Mouse (Mus musculus): ENCODE data around the gene Zfp882. TPM values are rescaled to one million over a fixed set of nuclear protein-coding genes. Genes with fewer than 3 reads are reported as not detected.
"Not testable (repeated sequence)": the region's sequence is repeated elsewhere in the genome, so short reads cannot be mapped to it uniquely, and the experiment has no call there.

The Zfp882 gene
- polyA plus RNA-seq, 1 experiment, result 0.55 TPM

DNA sequence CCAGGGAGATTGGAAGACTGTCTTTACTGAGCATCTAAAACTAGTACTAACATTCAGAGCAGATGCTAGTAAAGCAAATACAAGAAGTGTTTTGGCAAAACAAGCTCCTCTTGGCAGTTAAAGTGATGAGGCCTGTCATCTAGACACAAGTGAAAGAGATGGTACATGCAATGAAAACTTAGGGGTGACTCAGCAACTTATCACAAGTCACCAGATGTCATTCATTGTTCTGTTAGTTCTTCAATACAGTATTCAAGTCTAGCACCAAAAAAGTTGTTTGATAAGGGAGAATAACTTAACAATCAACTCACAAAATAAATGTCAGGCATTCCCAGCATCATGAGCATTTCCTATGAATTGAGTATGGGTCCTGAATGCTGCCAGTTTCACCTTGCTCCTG is 19.4 kb downstream of the Zfp882 start:
- Histone ChIP-seq H3K4me2 (ENCODE audit: low read depth) (no peak overlapping the region), H3K27me3 (ENCODE audit: control insufficient read depth, insufficient read depth, insufficient read length) (no peaks in the 10 kb centered on the region), H3K4me3 (no peak overlapping the region), H3K79me2 (ENCODE audit: control insufficient read depth, insufficient read depth) (peaks cover 39% of the 10 kb centered on the region), H3K36me3 (ENCODE audit: control insufficient read depth, insufficient read depth) (peaks cover 34% of the 10 kb centered on the region), H3ac (ENCODE audit: control insufficient read depth, insufficient read length) (no peak overlapping the region)
- TF ChIP-seq POLR2A (IDR thresholded peaks at IDR 0.05; ENCODE audit: insufficient read length, low read depth) (no peak), TCF3 (IDR thresholded peaks at IDR 0.05; ENCODE audit: insufficient read length, low read depth) (no peak), MYOD1 (IDR thresholded peaks at IDR 0.05; ENCODE audit: control insufficient read depth in 1 of 3, insufficient read length in 2 of 3, low read depth in 2 of 3) (no peak), MAX (IDR thresholded peaks at IDR 0.05; ENCODE audit: low read depth) (no peak)

DNA sequence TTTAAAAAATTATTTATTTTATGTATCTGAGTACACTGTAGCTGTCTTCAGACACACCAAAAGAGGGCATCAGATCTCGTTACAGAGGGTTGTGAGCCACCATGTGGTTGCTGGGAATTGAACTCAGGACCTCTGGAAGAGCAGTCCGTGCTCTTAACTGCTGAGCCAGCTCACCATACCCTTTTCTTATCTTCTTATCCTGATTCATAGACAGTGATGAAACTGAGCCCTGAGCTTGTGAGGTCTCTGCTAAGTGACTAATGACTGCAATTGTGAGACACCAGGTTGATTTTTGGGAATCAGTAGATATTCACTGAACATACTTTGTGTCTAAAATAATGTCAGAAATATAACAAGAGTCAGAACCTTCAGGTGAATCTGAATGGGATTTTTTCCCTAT is 29.6 kb downstream of the Zfp882 start:
- H3K27me3 ChIP-seq (ENCODE audit: control insufficient read depth, insufficient read depth, insufficient read length); H3ac ChIP-seq (ENCODE audit: control insufficient read depth, insufficient read length); H3K79me2 ChIP-seq (ENCODE audit: control insufficient read depth, insufficient read depth); H3K36me3 ChIP-seq (ENCODE audit: control insufficient read depth, insufficient read depth); H3K4me3 ChIP-seq; H3K4me2 ChIP-seq (ENCODE audit: low read depth): not testable (repeated sequence)

DNA sequence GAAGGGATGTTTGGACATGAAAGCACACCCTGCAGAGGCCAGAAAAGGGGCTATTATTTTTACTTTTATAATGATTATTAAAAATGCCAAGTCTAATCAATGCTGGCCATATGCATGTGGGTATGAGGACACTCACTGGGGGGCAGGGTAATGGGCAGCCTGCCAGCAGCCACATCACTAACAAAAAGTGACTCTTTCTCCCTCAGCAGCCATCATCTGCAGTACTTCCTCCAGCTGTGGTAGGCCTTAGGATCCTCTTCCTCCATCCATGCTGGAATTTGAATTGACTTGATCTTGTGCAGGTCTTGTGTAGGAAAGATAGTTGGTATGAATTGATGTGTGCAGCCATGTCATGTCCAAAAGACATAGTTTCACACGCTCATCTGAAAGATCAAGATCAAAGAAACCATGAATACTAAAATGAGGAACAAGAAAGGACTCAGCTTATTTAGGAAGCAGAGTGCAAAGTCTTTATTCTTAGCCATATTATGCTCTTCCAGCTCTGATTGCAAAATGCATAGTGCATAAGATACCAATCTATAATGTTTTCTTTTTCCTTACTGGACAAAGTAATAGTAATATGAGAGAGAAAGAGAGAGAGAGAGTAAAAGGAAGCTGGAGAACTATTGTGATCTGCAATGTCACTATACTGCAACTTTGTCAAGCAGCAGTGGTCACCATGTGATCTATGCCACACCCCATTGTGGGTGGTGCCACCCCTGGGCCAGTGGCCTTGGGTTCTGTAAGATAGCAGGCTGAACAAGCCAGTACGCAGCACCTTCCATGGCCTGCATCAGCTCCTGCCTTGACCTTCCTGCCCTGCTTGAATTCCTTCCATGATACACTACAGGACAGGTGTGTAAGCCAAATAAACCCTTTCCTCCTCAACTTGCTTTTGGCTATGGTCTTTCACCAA is 32.1 kb downstream of the Zfp882 start:
- H3ac ChIP-seq (ENCODE audit: control insufficient read depth, insufficient read length), result no peak overlapping the region
- no peaks in the 10 kb centered on the region for H3K36me3 ChIP-seq (ENCODE audit: control insufficient read depth, insufficient read depth)
- TF ChIP-seq USF1 (IDR thresholded peaks at IDR 0.05; ENCODE audit: low read depth) (no peak), TCF12 (IDR thresholded peaks at IDR 0.05; ENCODE audit: insufficient read depth, poor library complexity, severe bottlenecking) (no peak), TCF3 (IDR thresholded peaks at IDR 0.05; ENCODE audit: insufficient read length, low read depth) (no peak), SRF (IDR thresholded peaks at IDR 0.05; ENCODE audit: control insufficient read depth, insufficient read length, low read depth) (no peak)
- no peak overlapping the region for H3K4me3 ChIP-seq
- H3K27me3 ChIP-seq (ENCODE audit: control insufficient read depth, insufficient read depth, insufficient read length), result no peaks in the 10 kb centered on the region
- H3K79me2 ChIP-seq (ENCODE audit: control insufficient read depth, insufficient read depth), result no peaks in the 10 kb centered on the region
- no peak overlapping the region for H3K4me2 ChIP-seq (ENCODE audit: low read depth)

DNA sequence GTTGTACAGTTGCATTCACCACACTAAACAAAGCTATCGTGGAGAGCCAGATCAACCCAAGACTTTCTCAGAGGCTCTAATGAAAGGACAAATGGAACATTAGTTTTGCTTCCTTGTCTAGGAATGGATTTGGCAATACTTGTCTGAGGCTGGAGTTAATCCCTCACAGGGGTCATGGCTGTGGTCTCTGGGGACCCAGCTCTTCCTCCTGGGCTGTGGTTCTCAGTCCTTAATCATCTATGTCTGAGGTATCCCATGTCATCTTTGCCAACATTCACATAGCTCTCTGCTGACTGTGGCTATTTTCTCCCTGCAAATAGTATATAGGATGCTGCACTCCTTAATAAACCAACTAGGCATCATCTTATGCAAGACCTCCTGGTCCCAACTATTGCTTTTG is 33.4 kb downstream of the Zfp882 start:
- no peaks in the 10 kb centered on the region for H3K36me3 ChIP-seq (ENCODE audit: control insufficient read depth, insufficient read depth)
- no peaks in the 10 kb centered on the region for H3K79me2 ChIP-seq (ENCODE audit: control insufficient read depth, insufficient read depth)
- no peak overlapping the region for H3K4me3 ChIP-seq
- H3K4me2 ChIP-seq (ENCODE audit: low read depth), result no peak overlapping the region
- H3K27me3 ChIP-seq (ENCODE audit: control insufficient read depth, insufficient read depth, insufficient read length), result no peaks in the 10 kb centered on the region
- H3ac ChIP-seq (ENCODE audit: control insufficient read depth, insufficient read length), result no peak overlapping the region
- TF ChIP-seq POLR2AphosphoS2 (IDR thresholded peaks at IDR 0.05; ENCODE audit: insufficient read length, low read depth), result no peak
- TF ChIP-seq CEBPB (IDR thresholded peaks at IDR 0.05; ENCODE audit: insufficient read depth, poor library complexity, severe bottlenecking), result no peak
- TF ChIP-seq TCF3 (IDR thresholded peaks at IDR 0.05; ENCODE audit: insufficient read length, low read depth), result no peak
- no peak for TF ChIP-seq MAX (IDR thresholded peaks at IDR 0.05; ENCODE audit: low read depth)
- no peak for TF ChIP-seq E2F4 (IDR thresholded peaks at IDR 0.05; ENCODE audit: insufficient read depth)
- TF ChIP-seq POLR2A (IDR thresholded peaks at IDR 0.05; ENCODE audit: insufficient read length, low read depth), result no peak
- TF ChIP-seq MYOD1 (IDR thresholded peaks at IDR 0.05; ENCODE audit: control insufficient read depth in 1 of 3, insufficient read length in 2 of 3, low read depth in 2 of 3), result no peak
- no peak for TF ChIP-seq SRF (IDR thresholded peaks at IDR 0.05; ENCODE audit: control insufficient read depth, insufficient read length, low read depth)
- no peak for TF ChIP-seq TCF12 (IDR thresholded peaks at IDR 0.05; ENCODE audit: insufficient read depth, poor library complexity, severe bottlenecking)
- TF ChIP-seq USF1 (IDR thresholded peaks at IDR 0.05; ENCODE audit: low read depth), result no peak

DNA sequence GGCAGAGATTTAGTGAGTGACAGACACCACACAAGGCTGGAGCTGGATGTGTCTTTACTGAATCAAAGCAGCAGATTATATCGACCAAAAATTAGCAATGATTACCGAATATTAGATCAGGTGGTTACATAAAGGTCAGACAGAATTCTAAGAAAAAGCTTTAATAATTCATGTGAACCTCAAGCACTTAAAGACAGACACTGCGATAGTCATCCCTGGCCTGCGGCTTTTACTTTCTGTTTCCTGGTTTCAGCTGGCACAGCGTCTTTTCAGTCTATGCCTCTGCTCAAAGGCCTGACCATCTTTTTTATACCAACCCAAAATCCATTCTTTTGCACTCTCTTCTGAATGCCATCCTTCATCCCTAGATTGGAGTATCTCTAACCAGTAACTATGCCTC is 40.2 kb downstream of the Zfp882 start:
- H3K4me2 ChIP-seq (ENCODE audit: low read depth), result no peak overlapping the region
- H3ac ChIP-seq (ENCODE audit: control insufficient read depth, insufficient read length), result no peak overlapping the region
- no peak overlapping the region for H3K4me3 ChIP-seq
- no peaks in the 10 kb centered on the region for H3K36me3 ChIP-seq (ENCODE audit: control insufficient read depth, insufficient read depth)
- no peaks in the 10 kb centered on the region for H3K27me3 ChIP-seq (ENCODE audit: control insufficient read depth, insufficient read depth, insufficient read length)
- TF ChIP-seq E2F4 (IDR thresholded peaks at IDR 0.05; ENCODE audit: insufficient read depth) (no peak), SRF (IDR thresholded peaks at IDR 0.05; ENCODE audit: control insufficient read depth, insufficient read length, low read depth) (no peak), TCF3 (IDR thresholded peaks at IDR 0.05; ENCODE audit: insufficient read length, low read depth) (no peak), TCF12 (IDR thresholded peaks at IDR 0.05; ENCODE audit: insufficient read depth, poor library complexity, severe bottlenecking) (no peak), POLR2A (IDR thresholded peaks at IDR 0.05; ENCODE audit: insufficient read length, low read depth) (no peak), REST (IDR thresholded peaks at IDR 0.05; ENCODE audit: insufficient read depth, insufficient read length) (no peak), USF1 (IDR thresholded peaks at IDR 0.05; ENCODE audit: low read depth) (no peak), CEBPB (IDR thresholded peaks at IDR 0.05; ENCODE audit: insufficient read depth, poor library complexity, severe bottlenecking) (no peak), MYOG (IDR thresholded peaks at IDR 0.05; ENCODE audit: control insufficient read depth in 1 of 3, insufficient read depth in 1 of 3, insufficient read length in 2 of 3, low read depth in 2 of 3) (no peak), MAX (IDR thresholded peaks at IDR 0.05; ENCODE audit: low read depth) (no peak), POLR2AphosphoS2 (IDR thresholded peaks at IDR 0.05; ENCODE audit: insufficient read length, low read depth) (no peak), MYOD1 (IDR thresholded peaks at IDR 0.05; ENCODE audit: control insufficient read depth in 1 of 3, insufficient read length in 2 of 3, low read depth in 2 of 3) (no peak)
- H3K79me2 ChIP-seq (ENCODE audit: control insufficient read depth, insufficient read depth), result peaks cover 12% of the 10 kb centered on the region
